Mouse (Mus musculus): Measurements from ENCODE around the gene Ppp6r3.

Ppp6r3 gene

GRCm38 (mm10) chr19:3528646-3529045, 46.9 kb downstream of the Ppp6r3 start:
- peak; percentile 12 for DNase-seq (ENCODE audit: low read depth)

- DNase-seq (ENCODE audit: low read depth) = peak; percentile 38
These were observed 48.0 kb downstream of the Ppp6r3 start for GRCm38 (mm10) chr19:3527531-3527930.

GRCm38 (mm10) chr19:3519471-3520169, 55.9 kb downstream of the Ppp6r3 start:
- peak; percentile 70 for DNase-seq (ENCODE audit: low read depth)

GRCm38 (mm10) chr19:3497216-3497615, 78.3 kb downstream of the Ppp6r3 start:
- DNase-seq (ENCODE audit: low read depth) = no peak

- no peak for DNase-seq (ENCODE audit: low read depth)
These were observed 85.7 kb downstream of the Ppp6r3 start for GRCm38 (mm10) chr19:3489826-3490225.

- DNase-seq (ENCODE audit: low read depth) = no peak
These were observed 92.7 kb downstream of the Ppp6r3 start for GRCm38 (mm10) chr19:3482831-3483230.

GRCm38 (mm10) chr19:3480101-3480500, 95.4 kb downstream of the Ppp6r3 start:
- DNase-seq (ENCODE audit: low read depth) = no peak

GRCm38 (mm10) chr19:3476996-3477395, 98.6 kb downstream of the Ppp6r3 start:
- DNase-seq (ENCODE audit: low read depth) = no peak

- no peak for DNase-seq (ENCODE audit: low read depth)
These were observed 104.3 kb downstream of the Ppp6r3 start for GRCm38 (mm10) chr19:3471218-3471617.

- no peak for DNase-seq (ENCODE audit: low read depth)
These were observed 108.0 kb downstream of the Ppp6r3 start for GRCm38 (mm10) chr19:3467574-3467973.

GRCm38 (mm10) chr19:3459986-3460385, 115.6 kb downstream of the Ppp6r3 start:
- DNase-seq (ENCODE audit: low read depth) = no peak

GRCm38 (mm10) chr19:3458331-3459099, 117.0 kb downstream of the Ppp6r3 start:
- DNase-seq (ENCODE audit: low read depth) = no peak

GRCm38 (mm10) chr19:3457700-3458099, 117.8 kb downstream of the Ppp6r3 start:
- DNase-seq (ENCODE audit: low read depth) = no peak

GRCm38 (mm10) chr19:3451649-3452048, 123.9 kb downstream of the Ppp6r3 start:
- no peak for DNase-seq (ENCODE audit: low read depth)

- peak; percentile 87 for DNase-seq (ENCODE audit: low read depth)
These were observed 124.4 kb downstream of the Ppp6r3 start for GRCm38 (mm10) chr19:3451170-3451569.

GRCm38 (mm10) chr19:3450714-3451113, 124.8 kb downstream of the Ppp6r3 start:
- no peak for DNase-seq (ENCODE audit: low read depth)

- peak; percentile 32 for DNase-seq (ENCODE audit: low read depth)
These were observed 126.3 kb downstream of the Ppp6r3 start for GRCm38 (mm10) chr19:3449248-3449647.

GRCm38 (mm10) chr19:3447348-3447747, 128.2 kb downstream of the Ppp6r3 start:
- DNase-seq (ENCODE audit: low read depth) = no peak

GRCm38 (mm10) chr19:3441092-3441491, 134.5 kb downstream of the Ppp6r3 start:
- DNase-seq (ENCODE audit: low read depth) = no peak

- DNase-seq (ENCODE audit: low read depth) = no peak
These were observed 134.9 kb downstream of the Ppp6r3 start for GRCm38 (mm10) chr19:3440667-3441066.

- DNase-seq (ENCODE audit: low read depth) = peak; percentile 58
These were observed 137.6 kb downstream of the Ppp6r3 start for GRCm38 (mm10) chr19:3437980-3438379.

- peak; percentile 46 for DNase-seq (ENCODE audit: low read depth)
These were observed 138.7 kb downstream of the Ppp6r3 start for GRCm38 (mm10) chr19:3436840-3437239.

- no peak for DNase-seq (ENCODE audit: low read depth)
These were observed 139.7 kb downstream of the Ppp6r3 start for GRCm38 (mm10) chr19:3435824-3436223.
